47 mouse cellular contexts compared by ENCODE assay signal in genomic region chr3:93492176-93492575, GRCm38 (mm10). TPM values are rescaled to one million over a fixed set of nuclear protein-coding genes. Genes with fewer than 3 reads are reported as not detected.
"Had no signal": no experiment of that assay in that cellular context is flagged by ENCODE, and none has a peak within 500 bp of the region (broad histone marks: within the 10 kb centered on the region; RNA-seq: fewer than 3 reads in every experiment).

No protein-coding gene starts in this region.

- ATAC-seq: hindbrain, embryonic 16.5 days; hindbrain, postnatal 0 days; inflammation-experienced regulatory T-cells, adult 6 months; intestine, embryonic 15.5 days; intestine, embryonic 16.5 days; intestine, postnatal 0 days had no signal

- DNase-seq: heart, postnatal 10 days; heart, postnatal 14 days; heart, postnatal 36 days; heart, postnatal 4 days; kidney, adult 11 months; kidney, adult 18-20 months; kidney, adult 2 months; kidney, adult 8-10 months; kidney, adult 9 months; kidney, postnatal 10 days; kidney, postnatal 14 days; kidney, postnatal 25 days; kidney, postnatal 36 days; kidney, postnatal 4 days; layer of hippocampus, adult 9-11 months; layer of hippocampus, postnatal 36 days had no signal

- H3K27me3 ChIP-seq: heart, embryonic 15.5 days; hindbrain, embryonic 12.5 days; hindbrain, embryonic 13.5 days; hindbrain, embryonic 15.5 days; intestine, embryonic 15.5 days; kidney, embryonic 15.5 days had no signal

RNA-seq across cellular contexts. Expression of gene Tchhl1, which starts 23.6 kb away (rescaled TPM):
- total RNA-seq: heart, postnatal 10 days; heart, postnatal 14 days; heart, postnatal 25 days; heart, postnatal 36 days; heart, postnatal 4 days; hematopoietic stem cell, adult 5-6 weeks; hindbrain, postnatal 0 days; layer of hippocampus, adult 18-20 months; layer of hippocampus, adult 2 months; layer of hippocampus, adult 8-10 months; layer of hippocampus, postnatal 10 days; layer of hippocampus, postnatal 14 days; layer of hippocampus, postnatal 25 days; layer of hippocampus, postnatal 36 days; left cerebral cortex, adult 18-20 months; left cerebral cortex, adult 2 months; left cerebral cortex, adult 8-10 months; left cerebral cortex, postnatal 10 days had no signal
- polyA plus RNA-seq: heart, embryonic 14.5 days; heart, embryonic 15.5 days; heart, embryonic 16.5 days; heart, postnatal 0 days; hindbrain, embryonic 10.5 days; hindbrain, embryonic 11.5 days; hindbrain, embryonic 12.5 days; hindbrain, embryonic 13.5 days; hindbrain, embryonic 14.5 days; hindbrain, embryonic 16.5 days; hindbrain, postnatal 0 days; inflammation-experienced regulatory T-cells, adult 6 months; intestine, embryonic 14.5 days; intestine, embryonic 15.5 days; intestine, embryonic 16.5 days; large intestine, adult 2 months had no signal

RNA-seq across cellular contexts. Expression of gene Tchh, which starts 50.0 kb away (rescaled TPM):
- total RNA-seq: hematopoietic stem cell, adult 5-6 weeks had no signal
